Mouse (Mus musculus): ENCODE results near the gene Smtnl1.
A peak's percentile ranks its signal among the peaks of the same experiment; 100 is the strongest.

DNA sequence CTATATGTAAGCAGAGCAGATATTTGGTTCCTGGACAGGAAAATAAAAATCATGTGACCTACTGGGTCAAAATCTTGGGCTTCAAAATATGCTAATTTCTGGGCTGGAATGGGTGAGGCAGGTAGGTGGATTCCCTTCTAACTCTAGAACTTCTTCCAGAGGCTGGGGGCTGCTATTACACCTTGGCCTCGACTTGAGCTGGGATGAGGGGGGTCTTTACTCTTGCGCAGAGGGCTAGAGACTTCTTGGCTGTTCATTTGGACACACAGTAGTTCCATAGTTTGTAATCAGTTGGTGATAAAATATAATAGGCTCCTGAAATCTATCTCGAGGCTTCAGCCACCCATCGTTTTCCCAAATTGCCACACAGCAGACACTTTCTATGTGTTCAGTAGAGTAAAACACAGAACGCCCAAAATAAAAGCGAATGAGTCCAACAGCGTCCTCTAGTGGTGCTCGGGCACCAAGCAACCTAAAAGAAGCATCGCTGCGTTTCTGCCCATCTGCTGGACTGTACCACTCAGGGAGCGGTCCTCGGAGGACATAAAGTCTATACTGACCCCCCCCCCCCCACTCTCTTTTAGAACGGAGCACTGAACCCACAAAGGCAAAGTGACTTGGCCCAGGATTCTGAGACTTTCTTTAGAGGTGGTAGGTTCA is 24.5 kb downstream of the Smtnl1 start:
- no peak for TF ChIP-seq POLR2A (IDR thresholded peaks at IDR 0.05; ENCODE audit: low read depth, low read length)
- peak; percentile 70; the same call in 1 of the 2 replicates for TF ChIP-seq CTCF (IDR thresholded peaks at IDR 0.05; ENCODE audit: borderline replicate concordance, insufficient read depth, low read length)
